Comparison of ENCODE assay signal across 25 mouse cellular contexts in genomic region chr3:104905389-104905788, GRCm38 (mm10). TPM values are rescaled to one million over a fixed set of nuclear protein-coding genes. Genes with fewer than 3 reads are reported as not detected.
DNase-seq lines count a peak whose midpoint lies in the region; ATAC-seq lines count a peak whose summit lies in the region.
"Had no signal": no experiment of that assay in that cellular context is flagged by ENCODE, and none has a peak within 500 bp of the region (broad histone marks: within the 10 kb centered on the region; RNA-seq: fewer than 3 reads in every experiment).

No protein-coding gene starts in this region.

- 97% methylated on average over 4 of the region's 4 CpGs for WGBS in forebrain, embryonic 13.5 days

- intact Hi-C loops in left cerebral cortex, postnatal 10 days (cut with DNase I): no loop called here

- ATAC-seq in frontal cortex, adult (ENCODE audit: low TSS enrichment): peak; percentile 94
- ATAC-seq in forebrain, embryonic 13.5 days: no peak
- ATAC-seq: CD4-positive, CD25-positive, alpha-beta regulatory T cell, adult 4 months; forebrain, embryonic 16.5 days; hindbrain, embryonic 16.5 days had no signal

- H3K4me2 ChIP-seq in forebrain, embryonic 13.5 days: no peak overlapping the region
- H3K4me2 ChIP-seq: embryonic facial prominence, embryonic 15.5 days; hindbrain, embryonic 12.5 days had no signal

- H3K4me3 ChIP-seq in forebrain, embryonic 13.5 days: no peak overlapping the region
- H3K4me3 ChIP-seq: embryonic facial prominence, embryonic 15.5 days; erythroblast, embryonic 14.5 days; heart, embryonic 10.5 days; hindbrain, embryonic 12.5 days had no signal

- H3K9ac ChIP-seq in forebrain, embryonic 13.5 days: no peak overlapping the region
- H3K9ac ChIP-seq: embryonic facial prominence, embryonic 15.5 days; hindbrain, embryonic 12.5 days had no signal

- no peaks in the 10 kb centered on the region for H3K9me3 ChIP-seq in forebrain, embryonic 13.5 days (replicated peaks)
- H3K9me3 ChIP-seq: embryonic facial prominence, embryonic 15.5 days; G1E; heart, embryonic 10.5 days; hindbrain, embryonic 12.5 days had no signal

- H3K27ac ChIP-seq in forebrain, embryonic 13.5 days: no peak overlapping the region
- H3K27ac ChIP-seq: embryonic facial prominence, embryonic 15.5 days; heart, embryonic 10.5 days; hindbrain, embryonic 12.5 days had no signal

- DNase-seq in frontal cortex, postnatal 10 days (ENCODE audit: low spot score in 2 of 2): no peak
- peak; percentile 17 to 26 for DNase-seq in left cerebral cortex, adult 18-20 months (ENCODE audit: low spot score in 2 of 2)
- DNase-seq in left cerebral cortex, postnatal 10 days (ENCODE audit: extremely low spot score in 1 of 2, low spot score in 2 of 2): no peak
- DNase-seq in right cerebral cortex, adult 2 months (ENCODE audit: low spot score in 2 of 2): peak; percentile 30 to 34
- no peak for DNase-seq in right cerebral cortex, postnatal 14 days
- DNase-seq: adrenal gland, adult 8-10 months; adrenal gland, postnatal 36 days; B cell, adult 2 months; cerebellum, adult 11 months; cerebellum, adult 8-10 months; cerebellum, postnatal 14 days; embryo, embryonic 11 days; heart, adult 18-20 months; heart, postnatal 10 days; heart, postnatal 4 days had no signal

- no peaks in the 10 kb centered on the region for H3K4me1 ChIP-seq in forebrain, embryonic 13.5 days
- H3K4me1 ChIP-seq: embryonic facial prominence, embryonic 15.5 days; heart, embryonic 10.5 days; hindbrain, embryonic 12.5 days had no signal

- no peaks in the 10 kb centered on the region for H3K27me3 ChIP-seq in forebrain, embryonic 13.5 days
- H3K27me3 ChIP-seq: embryonic facial prominence, embryonic 15.5 days; hindbrain, embryonic 12.5 days had no signal

- peaks cover 33% of the 10 kb centered on the region for H3K36me3 ChIP-seq in forebrain, embryonic 13.5 days (ENCODE audit: poor library complexity, severe bottlenecking)

RNA-seq across cellular contexts. Expression of gene Capza1, which starts 41.1 kb away (rescaled TPM):
- 10 to 100 TPM; 29.2 to 40.3 TPM for total RNA-seq in left cerebral cortex, adult 18-20 months (2021)
- 10 to 100 TPM; 45.2 to 48.3 TPM for total RNA-seq in left cerebral cortex, postnatal 10 days (2021)
- polyA plus RNA-seq in forebrain, embryonic 13.5 days (2015; fragmentation: Nextera tagmentation; extraction: Ambion mirVana): 180 and 196 TPM in 2 replicates

RNA-seq across cellular contexts. Expression of gene St7l, which starts 41.6 kb away (rescaled TPM):
- 10 to 100 TPM; 32.7 to 36.4 TPM for total RNA-seq in left cerebral cortex, adult 18-20 months (2021)
- total RNA-seq in left cerebral cortex, postnatal 10 days (2021): 10 to 100 TPM; 32.1 to 35.9 TPM
- polyA plus RNA-seq in forebrain, embryonic 13.5 days (2015; fragmentation: Nextera tagmentation; extraction: Ambion mirVana): 32.6 and 40.5 TPM in 2 replicates

RNA-seq across cellular contexts. Expression of gene Wnt2b, which starts 56.3 kb away (rescaled TPM):
- 1 to 10 TPM; 2.4 to 3.2 TPM for total RNA-seq in left cerebral cortex, adult 18-20 months (2021)
- total RNA-seq in left cerebral cortex, postnatal 10 days (2021): 1 to 10 TPM; 2.2 to 3.0 TPM
- 0.66 and 0.98 TPM in 2 replicates for polyA plus RNA-seq in forebrain, embryonic 13.5 days (2015; fragmentation: Nextera tagmentation; extraction: Ambion mirVana)
- polyA plus RNA-seq: erythroblast, embryonic 14.5 days; G1E had no signal

Comparison
In these comparisons a context has a peak if more than half of its experiments do, and no peak if none do; other contexts are left out.
1. DNase-seq: peak in left cerebral cortex, adult 18-20 months (2 of 2) and right cerebral cortex, adult 2 months (2 of 2); none in frontal cortex, postnatal 10 days (0 of 2), left cerebral cortex, postnatal 10 days (0 of 2) and right cerebral cortex, postnatal 14 days (single experiment).